Mouse (Mus musculus): Measurements from ENCODE around the gene Abcc4. TPM values are rescaled to one million over a fixed set of nuclear protein-coding genes. Genes with fewer than 3 reads are reported as not detected.

Gene Abcc4
- total and polyA plus RNA-seq, 3 experiments, result 10.4 to 28.7 (median 26.5) TPM

- Histone ChIP-seq H3K27ac (ENCODE audit: insufficient read depth, low read depth) (no peak overlapping the region), H3K27me3 (replicated peaks) (no peaks in the 10 kb centered on the region), H3K9ac (ENCODE audit: insufficient read depth, low read depth) (no peak overlapping the region), H3K4me2 (ENCODE audit: insufficient read depth, low read depth, poor library complexity, severe bottlenecking) (no peak overlapping the region), H3K4me3 (replicated peaks in 1 of 3; ENCODE audit: low read depth in 2 of 3, low read length in 2 of 3, poor library complexity in 1 of 3) (no peak overlapping the region), H3K36me3 (replicated peaks in 1 of 2; ENCODE audit: control insufficient read depth in 1 of 2, insufficient read depth in 1 of 2, low read length in 1 of 2) (peaks cover 48 to 83% of the 10 kb centered on the region in 2 experiments), H3K4me1 (ENCODE audit: control insufficient read depth in 1 of 2, insufficient read depth in 2 of 2) (peaks cover 0 to 10% of the 10 kb centered on the region in 2 experiments; a peak in 2 of 4 replicates), H3K9me3 (replicated peaks; ENCODE audit: low read length) (no peaks in the 10 kb centered on the region), H3K79me2 (replicated peaks; ENCODE audit: control insufficient read depth, extremely low read depth, insufficient read depth, poor library complexity, severe bottlenecking) (no peaks in the 10 kb centered on the region)
- no peak for TF ChIP-seq CHD2 (IDR thresholded peaks at IDR 0.05; ENCODE audit: low read length)
- TF ChIP-seq BHLHE40 (IDR thresholded peaks at IDR 0.05; ENCODE audit: low read depth, low read length), result no peak
- TF ChIP-seq NELFE (IDR thresholded peaks at IDR 0.05; ENCODE audit: low read depth, low read length), result no peak
- no peak for TF ChIP-seq IRF4 (IDR thresholded peaks at IDR 0.05; ENCODE audit: low read depth, low read length)
- TF ChIP-seq ZC3H11A (IDR thresholded peaks at IDR 0.05; ENCODE audit: low read depth, low read length), result no peak
- TF ChIP-seq CTCF (conservative IDR thresholded peaks at IDR 0.05 in 1 of 2, IDR thresholded peaks at IDR 0.05 in 1 of 2; ENCODE audit: low read depth in 2 of 2, low read length in 2 of 2), result no peak
- TF ChIP-seq TBP (conservative IDR thresholded peaks at IDR 0.05; ENCODE audit: low read depth, low read length), result no peak
- TF ChIP-seq USF2 (conservative IDR thresholded peaks at IDR 0.05; ENCODE audit: low read depth, low read length), result no peak
- TF ChIP-seq MAX (IDR thresholded peaks at IDR 0.05; ENCODE audit: low read length), result no peak
- TF ChIP-seq ZMIZ1 (IDR thresholded peaks at IDR 0.05; ENCODE audit: low read depth, low read length), result no peak
- no peak for TF ChIP-seq ELF1 (IDR thresholded peaks at IDR 0.05; ENCODE audit: low read depth, low read length)
- no peak for TF ChIP-seq POLR2AphosphoS2 (IDR thresholded peaks at IDR 0.05; ENCODE audit: low read depth, low read length)
- TF ChIP-seq MXI1 (IDR thresholded peaks at IDR 0.05; ENCODE audit: low read depth, low read length), result no peak
- no peak for TF ChIP-seq ZKSCAN1 (IDR thresholded peaks at IDR 0.05; ENCODE audit: borderline replicate concordance, low read depth, low read length)
- no peak for TF ChIP-seq TCF12 (IDR thresholded peaks at IDR 0.05; ENCODE audit: low read depth, low read length)
- no peak for DNase-seq (ENCODE audit: extremely low read depth)
- in situ Hi-C loops (cut with MboI; ENCODE audit: low pct_ligation_motif_present, low pct_unique_long_range_greater_than_20kb, low sequenced_read_pairs), result no loop called here
- dilution Hi-C loops (cut with MboI; ENCODE audit: extremely low pct_ligation_motif_present, extremely low pct_unique_long_range_greater_than_20kb, low sequenced_read_pairs), result no loop called here
Measured at GRCm38 (mm10) chr14:118602031-118602430, 104.0 kb downstream of the Abcc4 start.

- in situ Hi-C loops (cut with MboI; ENCODE audit: low pct_ligation_motif_present, low pct_unique_long_range_greater_than_20kb, low sequenced_read_pairs) (no loop called here), dilution Hi-C loops (cut with MboI; ENCODE audit: extremely low pct_ligation_motif_present, extremely low pct_unique_long_range_greater_than_20kb, low sequenced_read_pairs) (no loop called here)
- no peak overlapping the region for H3K9ac ChIP-seq (ENCODE audit: insufficient read depth, low read depth)
- no peak for DNase-seq (ENCODE audit: extremely low read depth)
- no peaks in the 10 kb centered on the region for H3K9me3 ChIP-seq (replicated peaks; ENCODE audit: low read length)
- H3K27me3 ChIP-seq (replicated peaks), result no peaks in the 10 kb centered on the region
- H3K4me2 ChIP-seq (ENCODE audit: insufficient read depth, low read depth, poor library complexity, severe bottlenecking), result no peak overlapping the region
- H3K27ac ChIP-seq (ENCODE audit: insufficient read depth, low read depth), result no peak overlapping the region
- no peaks in the 10 kb centered on the region for H3K79me2 ChIP-seq (replicated peaks; ENCODE audit: control insufficient read depth, extremely low read depth, insufficient read depth, poor library complexity, severe bottlenecking)
- H3K36me3 ChIP-seq (replicated peaks in 1 of 2; ENCODE audit: control insufficient read depth in 1 of 2, insufficient read depth in 1 of 2, low read length in 1 of 2), result peaks cover 55 to 86% of the 10 kb centered on the region in 2 experiments
- H3K4me1 ChIP-seq (ENCODE audit: control insufficient read depth in 1 of 2, insufficient read depth in 2 of 2), result peaks cover 0 to 10% of the 10 kb centered on the region in 2 experiments; a peak in 2 of 4 replicates
- no peak overlapping the region for H3K4me3 ChIP-seq (replicated peaks in 1 of 3; ENCODE audit: low read depth in 2 of 3, low read length in 2 of 3, poor library complexity in 1 of 3)
- TF ChIP-seq E2F4 (IDR thresholded peaks at IDR 0.05; ENCODE audit: insufficient replicate concordance, low read depth, low read length) (no peak), SMC3 (IDR thresholded peaks at IDR 0.05; ENCODE audit: low read depth, low read length) (no peak), MAX (IDR thresholded peaks at IDR 0.05; ENCODE audit: low read length) (no peak), TBP (conservative IDR thresholded peaks at IDR 0.05; ENCODE audit: low read depth, low read length) (no peak), UBTF (IDR thresholded peaks at IDR 0.05; ENCODE audit: low read depth, low read length) (no peak), POLR2A (IDR thresholded peaks at IDR 0.05; ENCODE audit: low read depth, low read length) (no peak), BHLHE40 (IDR thresholded peaks at IDR 0.05; ENCODE audit: low read depth, low read length) (no peak), RCOR1 (conservative IDR thresholded peaks at IDR 0.05; ENCODE audit: low read depth, low read length) (no peak), ZNF384 (IDR thresholded peaks at IDR 0.05; ENCODE audit: low read depth, low read length) (no peak), CHD1 (IDR thresholded peaks at IDR 0.05; ENCODE audit: low read depth, low read length) (no peak), ZC3H11A (IDR thresholded peaks at IDR 0.05; ENCODE audit: low read depth, low read length) (no peak), USF2 (conservative IDR thresholded peaks at IDR 0.05; ENCODE audit: low read depth, low read length) (no peak), PAX5 (IDR thresholded peaks at IDR 0.05; ENCODE audit: low read length) (no peak), HCFC1 (IDR thresholded peaks at IDR 0.05; ENCODE audit: low read depth, low read length) (no peak), ZKSCAN1 (IDR thresholded peaks at IDR 0.05; ENCODE audit: borderline replicate concordance, low read depth, low read length) (no peak), ELF1 (IDR thresholded peaks at IDR 0.05; ENCODE audit: low read depth, low read length) (no peak), POLR2AphosphoS2 (IDR thresholded peaks at IDR 0.05; ENCODE audit: low read depth, low read length) (no peak), MEF2A (IDR thresholded peaks at IDR 0.05; ENCODE audit: borderline replicate concordance, low read depth, low read length) (no peak), JUN (IDR thresholded peaks at IDR 0.05; ENCODE audit: insufficient read depth, low read depth, low read length) (no peak)
Measured at GRCm38 (mm10) chr14:118600746-118601145, 105.3 kb downstream of the Abcc4 start.
